Mouse (Mus musculus) layer of hippocampus, postnatal 36 days (tissue): ENCODE results near the gene Gzmm. TPM values are rescaled to one million over a fixed set of nuclear protein-coding genes. Genes with fewer than 3 reads are reported as not detected.
"Not testable (repeated sequence)": the region's sequence is repeated elsewhere in the genome, so short reads cannot be mapped to it uniquely, and the experiment has no call there.

ENCODE experiments used
- DNase-seq, 2 experiments: peaks; one replicate each; pipeline ENCODE4 v3.0.0; 2022
- total RNA-seq, 2 experiments: library from RNA; stranded (reverse); gene quantifications; 2 replicates each; pipeline ENCODE4 v1.2.3; 2021

Gzmm gene
- total RNA-seq, 2 experiments from 2014 or later, result 2.4 to 2.5 TPM

- peak; percentile 100 for DNase-seq
Observed at GRCm38 (mm10) chr10:79681591-79682245, 7.1 kb upstream of the Gzmm start, which contains the start of gene Cdc34. TSS of gene Cdc34 (plus strand) at chr10:79682195.

- peak in 1 of 2 experiments; percentile 31 for DNase-seq
Observed at GRCm38 (mm10) chr10:79682551-79682915, 6.3 kb upstream of the Gzmm start.

GRCm38 (mm10) chr10:79682916-79683582 is 5.8 kb upstream of the Gzmm start:
- DNase-seq, result peak in 1 of 2 experiments; percentile 35

GRCm38 (mm10) chr10:79683726-79684640 is 4.8 kb upstream of the Gzmm start:
- DNase-seq, result no peak

GRCm38 (mm10) chr10:79684770-79685600 is 3.8 kb upstream of the Gzmm start:
- DNase-seq, result no peak

GRCm38 (mm10) chr10:79686219-79686618 is 2.6 kb upstream of the Gzmm start:
- DNase-seq, result no peak

- DNase-seq, result no peak
Observed at GRCm38 (mm10) chr10:79686691-79687090, 2.1 kb upstream of the Gzmm start.

- no peak for DNase-seq
Observed at GRCm38 (mm10) chr10:79687513-79687912, 1.3 kb upstream of the Gzmm start.

GRCm38 (mm10) chr10:79689178-79689577 is 358 bp downstream of the Gzmm start:
- no peak for DNase-seq

GRCm38 (mm10) chr10:79691986-79692548 is 3.2 kb downstream of the Gzmm start:
- DNase-seq, result no peak

- no peak for DNase-seq
Observed at GRCm38 (mm10) chr10:79693580-79694378, 5.0 kb downstream of the Gzmm start.

GRCm38 (mm10) chr10:79694379-79694655 is 5.5 kb downstream of the Gzmm start:
- no peak for DNase-seq

- DNase-seq, result peak in 1 of 2 experiments; percentile 67
Observed at GRCm38 (mm10) chr10:79695231-79696128, 6.7 kb downstream of the Gzmm start.

GRCm38 (mm10) chr10:79696129-79696651 is 7.4 kb downstream of the Gzmm start:
- DNase-seq, result no peak

GRCm38 (mm10) chr10:79697916-79698315 is 9.1 kb downstream of the Gzmm start:
- no peak for DNase-seq

- no peak for DNase-seq
Observed at GRCm38 (mm10) chr10:79698459-79698858, 9.6 kb downstream of the Gzmm start.

GRCm38 (mm10) chr10:79700676-79701075 is 11.9 kb downstream of the Gzmm start:
- no peak for DNase-seq

- no peak for DNase-seq
Observed at GRCm38 (mm10) chr10:79701443-79702129, 12.8 kb downstream of the Gzmm start.

- DNase-seq, result not testable (repeated sequence)
Observed at GRCm38 (mm10) chr10:79702970-79703369, 14.2 kb downstream of the Gzmm start.
